Mouse (Mus musculus): Measurements from ENCODE around the gene Gne. TPM values are rescaled to one million over a fixed set of nuclear protein-coding genes. Genes with fewer than 3 reads are reported as not detected.

Gene Gne
- polyA plus RNA-seq, 1 experiment from 2014 or later: 20.3 TPM

GRCm38 (mm10) chr4:44084602-44085325 lies 787 bp upstream of the Gne start:
- Histone ChIP-seq H3K4me3 (ENCODE audit: low read depth, low read length) (no peak overlapping the region), H3K9ac (replicated peaks; ENCODE audit: low read length) (no peak overlapping the region), H3K27ac (replicated peaks; ENCODE audit: low read depth, low read length) (no peak overlapping the region), H3K4me1 (ENCODE audit: control insufficient read depth, insufficient read depth, low read length) (0 out of 2 replicates have a peak, but pooled peaks cover 2% of the 10 kb centered on the region), H3K36me3 (replicated peaks; ENCODE audit: control insufficient read depth, insufficient read depth, low read depth, low read length) (no peaks in the 10 kb centered on the region), H3K27me3 (ENCODE audit: control insufficient read depth, insufficient read depth, low read length) (no peaks in the 10 kb centered on the region), H3K9me3 (replicated peaks; ENCODE audit: control insufficient read depth, low read length) (no peaks in the 10 kb centered on the region), H3K4me2 (ENCODE audit: low read depth, low read length) (no peak overlapping the region)
- 83% methylated on average over 13 of the region's 13 CpGs for WGBS
- no peak for ATAC-seq (replicated peaks; ENCODE audit: insufficient number of reproducible peaks, low FRiP score, low TSS enrichment, low read depth)
- no peak for DNase-seq (ENCODE audit: low spot score)

GRCm38 (mm10) chr4:44078358-44078933 lies 5.5 kb downstream of the Gne start:
- Histone ChIP-seq H3K27ac (replicated peaks; ENCODE audit: low read depth, low read length) (no peak overlapping the region), H3K9ac (replicated peaks; ENCODE audit: low read length) (no peak overlapping the region), H3K4me2 (ENCODE audit: low read depth, low read length) (no peak overlapping the region), H3K4me3 (ENCODE audit: low read depth, low read length) (no peak overlapping the region), H3K36me3 (replicated peaks; ENCODE audit: control insufficient read depth, insufficient read depth, low read depth, low read length) (no peaks in the 10 kb centered on the region), H3K9me3 (replicated peaks; ENCODE audit: control insufficient read depth, low read length) (no peaks in the 10 kb centered on the region), H3K27me3 (ENCODE audit: control insufficient read depth, insufficient read depth, low read length) (no peaks in the 10 kb centered on the region), H3K4me1 (ENCODE audit: control insufficient read depth, insufficient read depth, low read length) (no peaks in the 10 kb centered on the region)
- 86% methylated on average over 7 of the region's 7 CpGs for WGBS
- DNase-seq (ENCODE audit: low spot score) (no peak), ATAC-seq (replicated peaks; ENCODE audit: insufficient number of reproducible peaks, low FRiP score, low TSS enrichment, low read depth) (no peak)

GRCm38 (mm10) chr4:44074422-44074821 lies 9.6 kb downstream of the Gne start:
- Histone ChIP-seq H3K9ac (replicated peaks; ENCODE audit: low read length) (no peak overlapping the region), H3K27ac (replicated peaks; ENCODE audit: low read depth, low read length) (no peak overlapping the region), H3K27me3 (ENCODE audit: control insufficient read depth, insufficient read depth, low read length) (no peaks in the 10 kb centered on the region), H3K4me1 (ENCODE audit: control insufficient read depth, insufficient read depth, low read length) (no peaks in the 10 kb centered on the region), H3K4me3 (ENCODE audit: low read depth, low read length) (no peak overlapping the region), H3K4me2 (ENCODE audit: low read depth, low read length) (no peak overlapping the region), H3K36me3 (replicated peaks; ENCODE audit: control insufficient read depth, insufficient read depth, low read depth, low read length) (no peaks in the 10 kb centered on the region), H3K9me3 (replicated peaks; ENCODE audit: control insufficient read depth, low read length) (no peaks in the 10 kb centered on the region)
- 71% methylated on average over 4 of the region's 4 CpGs for WGBS
- ATAC-seq (replicated peaks; ENCODE audit: insufficient number of reproducible peaks, low FRiP score, low TSS enrichment, low read depth): no peak
- no peak for DNase-seq (ENCODE audit: low spot score)

- Histone ChIP-seq H3K4me2 (ENCODE audit: low read depth, low read length) (no peak overlapping the region), H3K27ac (replicated peaks; ENCODE audit: low read depth, low read length) (no peak overlapping the region), H3K4me3 (ENCODE audit: low read depth, low read length) (no peak overlapping the region), H3K9me3 (replicated peaks; ENCODE audit: control insufficient read depth, low read length) (no peaks in the 10 kb centered on the region), H3K9ac (replicated peaks; ENCODE audit: low read length) (no peak overlapping the region), H3K27me3 (ENCODE audit: control insufficient read depth, insufficient read depth, low read length) (no peaks in the 10 kb centered on the region), H3K4me1 (ENCODE audit: control insufficient read depth, insufficient read depth, low read length) (no peaks in the 10 kb centered on the region), H3K36me3 (replicated peaks; ENCODE audit: control insufficient read depth, insufficient read depth, low read depth, low read length) (no peaks in the 10 kb centered on the region)
- ATAC-seq (replicated peaks; ENCODE audit: insufficient number of reproducible peaks, low FRiP score, low TSS enrichment, low read depth) (no peak), DNase-seq (ENCODE audit: low spot score) (no peak)
- 85% methylated on average over 3 of the region's 3 CpGs for WGBS
Observed at GRCm38 (mm10) chr4:44073799-44074198, 10.2 kb downstream of the Gne start.

GRCm38 (mm10) chr4:44072873-44073441 lies 11.0 kb downstream of the Gne start:
- Histone ChIP-seq H3K27ac (replicated peaks; ENCODE audit: low read depth, low read length) (no peak overlapping the region), H3K27me3 (ENCODE audit: control insufficient read depth, insufficient read depth, low read length) (no peaks in the 10 kb centered on the region), H3K9me3 (replicated peaks; ENCODE audit: control insufficient read depth, low read length) (no peaks in the 10 kb centered on the region), H3K4me1 (ENCODE audit: control insufficient read depth, insufficient read depth, low read length) (no peaks in the 10 kb centered on the region), H3K36me3 (replicated peaks; ENCODE audit: control insufficient read depth, insufficient read depth, low read depth, low read length) (no peaks in the 10 kb centered on the region), H3K9ac (replicated peaks; ENCODE audit: low read length) (peak overlapping the region; percentile 69), H3K4me2 (ENCODE audit: low read depth, low read length) (peak overlapping the region; percentile 64), H3K4me3 (ENCODE audit: low read depth, low read length) (peak overlapping the region; percentile 63)
- DNase-seq (ENCODE audit: low spot score) (no peak), ATAC-seq (replicated peaks; ENCODE audit: insufficient number of reproducible peaks, low FRiP score, low TSS enrichment, low read depth) (peak; percentile 49; the same call in 1 of the 2 replicates)
- WGBS: 8% methylated on average over 9 of the region's 9 CpGs

GRCm38 (mm10) chr4:44072146-44072872 lies 11.7 kb downstream of the Gne start:
- H3K9me3 ChIP-seq (replicated peaks; ENCODE audit: control insufficient read depth, low read length): no peaks in the 10 kb centered on the region
- under 1% methylated on average over 70 of the region's 70 CpGs for WGBS
- 0 out of 2 replicates have a peak overlapping the region, but pooled peaks have one; percentile 5 for H3K27ac ChIP-seq (replicated peaks; ENCODE audit: low read depth, low read length)
- peak overlapping the region; percentile 63 for H3K4me3 ChIP-seq (ENCODE audit: low read depth, low read length)
- DNase-seq (ENCODE audit: low spot score): peak; percentile 94
- no peaks in the 10 kb centered on the region for H3K36me3 ChIP-seq (replicated peaks; ENCODE audit: control insufficient read depth, insufficient read depth, low read depth, low read length)
- peak; percentile 96 for ATAC-seq (replicated peaks; ENCODE audit: insufficient number of reproducible peaks, low FRiP score, low TSS enrichment, low read depth)
- H3K9ac ChIP-seq (replicated peaks; ENCODE audit: low read length): peak overlapping the region; percentile 69
- no peaks in the 10 kb centered on the region for H3K27me3 ChIP-seq (ENCODE audit: control insufficient read depth, insufficient read depth, low read length)
- peak overlapping the region; percentile 64 for H3K4me2 ChIP-seq (ENCODE audit: low read depth, low read length)
- H3K4me1 ChIP-seq (ENCODE audit: control insufficient read depth, insufficient read depth, low read length): no peaks in the 10 kb centered on the region

- Histone ChIP-seq H3K9ac (replicated peaks; ENCODE audit: low read length) (peak overlapping the region; percentile 69), H3K27me3 (ENCODE audit: control insufficient read depth, insufficient read depth, low read length) (no peaks in the 10 kb centered on the region), H3K4me1 (ENCODE audit: control insufficient read depth, insufficient read depth, low read length) (no peaks in the 10 kb centered on the region), H3K9me3 (replicated peaks; ENCODE audit: control insufficient read depth, low read length) (no peaks in the 10 kb centered on the region), H3K4me3 (ENCODE audit: low read depth, low read length) (peak overlapping the region; percentile 63), H3K27ac (replicated peaks; ENCODE audit: low read depth, low read length) (no peak overlapping the region), H3K4me2 (ENCODE audit: low read depth, low read length) (peak overlapping the region; percentile 64), H3K36me3 (replicated peaks; ENCODE audit: control insufficient read depth, insufficient read depth, low read depth, low read length) (no peaks in the 10 kb centered on the region)
- WGBS: 14% methylated on average over 11 of the region's 11 CpGs
- ATAC-seq (replicated peaks; ENCODE audit: insufficient number of reproducible peaks, low FRiP score, low TSS enrichment, low read depth) (no peak), DNase-seq (ENCODE audit: low spot score) (no peak)
Observed at GRCm38 (mm10) chr4:44071741-44072145, 12.2 kb downstream of the Gne start.
